Mouse (Mus musculus): Measurements from ENCODE around the gene C6. TPM values are rescaled to one million over a fixed set of nuclear protein-coding genes. Genes with fewer than 3 reads are reported as not detected.

The C6 gene
- total RNA-seq, 1 experiment = not detected

- H3K9ac ChIP-seq (ENCODE audit: insufficient read depth, low read depth, low read length, poor library complexity, severe bottlenecking) = no peak overlapping the region
- H3K4me3 ChIP-seq (ENCODE audit: insufficient read depth in 1 of 2, low read depth in 1 of 2, low read length in 2 of 2, poor library complexity in 1 of 2, severe bottlenecking in 1 of 2) = no peak overlapping the region
- no peak for TF ChIP-seq HCFC1 (IDR thresholded peaks at IDR 0.05; ENCODE audit: borderline replicate concordance, insufficient read depth, low read length)
- no peak for TF ChIP-seq ZNF384 (IDR thresholded peaks at IDR 0.05; ENCODE audit: low read depth, low read length)
- no peak for TF ChIP-seq MAFK (IDR thresholded peaks at IDR 0.05; ENCODE audit: insufficient read depth, low read depth, low read length)
- no peak for TF ChIP-seq CHD2 (IDR thresholded peaks at IDR 0.05; ENCODE audit: low read depth, low read length)
- no peak for TF ChIP-seq ZC3H11A (IDR thresholded peaks at IDR 0.05; ENCODE audit: borderline replicate concordance, low read depth, low read length)
- in situ Hi-C loops (cut with MboI; ENCODE audit: low sequenced_read_pairs in 2 of 2, unreplicated experiment in 2 of 2) = no loop called here
- H3K9me3 ChIP-seq (ENCODE audit: control insufficient read depth, insufficient read depth, low read depth, low read length) = no peaks in the 10 kb centered on the region
- DNase-seq (ENCODE audit: low read depth, low spot score) = no peak
- H3K36me3 ChIP-seq (ENCODE audit: control insufficient read depth, insufficient read depth, low read length, poor library complexity, severe bottlenecking) = no peaks in the 10 kb centered on the region
- H3K4me1 ChIP-seq (ENCODE audit: control insufficient read depth in 2 of 2, insufficient read depth in 2 of 2, low read length in 2 of 2, poor library complexity in 1 of 2) = no peaks in the 10 kb centered on the region
- no peak overlapping the region for H3K27ac ChIP-seq (ENCODE audit: insufficient read depth, low read depth, low read length, poor library complexity, severe bottlenecking)
These were observed 88.7 kb downstream of the C6 start for GRCm38 (mm10) chr15:4815711-4816110.

- no peak for DNase-seq (ENCODE audit: low read depth, low spot score)
- Histone ChIP-seq H3K9ac (ENCODE audit: insufficient read depth, low read depth, low read length, poor library complexity, severe bottlenecking) (no peak overlapping the region), H3K4me1 (ENCODE audit: control insufficient read depth in 2 of 2, insufficient read depth in 2 of 2, low read length in 2 of 2, poor library complexity in 1 of 2) (no peaks in the 10 kb centered on the region), H3K36me3 (ENCODE audit: control insufficient read depth, insufficient read depth, low read length, poor library complexity, severe bottlenecking) (no peaks in the 10 kb centered on the region), H3K27ac (ENCODE audit: insufficient read depth, low read depth, low read length, poor library complexity, severe bottlenecking) (no peak overlapping the region), H3K9me3 (ENCODE audit: control insufficient read depth, insufficient read depth, low read depth, low read length) (no peaks in the 10 kb centered on the region), H3K4me3 (ENCODE audit: insufficient read depth in 1 of 2, low read depth in 1 of 2, low read length in 2 of 2, poor library complexity in 1 of 2, severe bottlenecking in 1 of 2) (no peak overlapping the region)
- TF ChIP-seq ZC3H11A (IDR thresholded peaks at IDR 0.05; ENCODE audit: borderline replicate concordance, low read depth, low read length) (no peak), CHD2 (IDR thresholded peaks at IDR 0.05; ENCODE audit: low read depth, low read length) (no peak), HCFC1 (IDR thresholded peaks at IDR 0.05; ENCODE audit: borderline replicate concordance, insufficient read depth, low read length) (no peak), MAFK (IDR thresholded peaks at IDR 0.05; ENCODE audit: insufficient read depth, low read depth, low read length) (no peak), ZNF384 (IDR thresholded peaks at IDR 0.05; ENCODE audit: low read depth, low read length) (no peak)
- in situ Hi-C loops (cut with MboI; ENCODE audit: low sequenced_read_pairs in 2 of 2, unreplicated experiment in 2 of 2) = no loop called here
These were observed 89.9 kb downstream of the C6 start for GRCm38 (mm10) chr15:4816752-4817493.

GRCm38 (mm10) chr15:4818437-4818836 is 91.5 kb downstream of the C6 start:
- Histone ChIP-seq H3K4me1 (ENCODE audit: control insufficient read depth in 2 of 2, insufficient read depth in 2 of 2, low read length in 2 of 2, poor library complexity in 1 of 2) (no peaks in the 10 kb centered on the region), H3K36me3 (ENCODE audit: control insufficient read depth, insufficient read depth, low read length, poor library complexity, severe bottlenecking) (no peaks in the 10 kb centered on the region), H3K9ac (ENCODE audit: insufficient read depth, low read depth, low read length, poor library complexity, severe bottlenecking) (no peak overlapping the region), H3K27ac (ENCODE audit: insufficient read depth, low read depth, low read length, poor library complexity, severe bottlenecking) (no peak overlapping the region), H3K4me3 (ENCODE audit: insufficient read depth in 1 of 2, low read depth in 1 of 2, low read length in 2 of 2, poor library complexity in 1 of 2, severe bottlenecking in 1 of 2) (no peak overlapping the region), H3K9me3 (ENCODE audit: control insufficient read depth, insufficient read depth, low read depth, low read length) (no peaks in the 10 kb centered on the region)
- no peak for TF ChIP-seq ZC3H11A (IDR thresholded peaks at IDR 0.05; ENCODE audit: borderline replicate concordance, low read depth, low read length)
- no peak for TF ChIP-seq CHD2 (IDR thresholded peaks at IDR 0.05; ENCODE audit: low read depth, low read length)
- no peak for TF ChIP-seq HCFC1 (IDR thresholded peaks at IDR 0.05; ENCODE audit: borderline replicate concordance, insufficient read depth, low read length)
- no peak for TF ChIP-seq ZNF384 (IDR thresholded peaks at IDR 0.05; ENCODE audit: low read depth, low read length)
- TF ChIP-seq MAFK (IDR thresholded peaks at IDR 0.05; ENCODE audit: insufficient read depth, low read depth, low read length) = no peak
- in situ Hi-C loops (cut with MboI; ENCODE audit: low sequenced_read_pairs in 2 of 2, unreplicated experiment in 2 of 2) = no loop called here
- no peak for DNase-seq (ENCODE audit: low read depth, low spot score)

- Histone ChIP-seq H3K9ac (ENCODE audit: insufficient read depth, low read depth, low read length, poor library complexity, severe bottlenecking) (no peak overlapping the region), H3K36me3 (ENCODE audit: control insufficient read depth, insufficient read depth, low read length, poor library complexity, severe bottlenecking) (no peaks in the 10 kb centered on the region), H3K4me1 (ENCODE audit: control insufficient read depth in 2 of 2, insufficient read depth in 2 of 2, low read length in 2 of 2, poor library complexity in 1 of 2) (no peaks in the 10 kb centered on the region), H3K4me3 (ENCODE audit: insufficient read depth in 1 of 2, low read depth in 1 of 2, low read length in 2 of 2, poor library complexity in 1 of 2, severe bottlenecking in 1 of 2) (no peak overlapping the region), H3K9me3 (ENCODE audit: control insufficient read depth, insufficient read depth, low read depth, low read length) (no peaks in the 10 kb centered on the region), H3K27ac (ENCODE audit: insufficient read depth, low read depth, low read length, poor library complexity, severe bottlenecking) (no peak overlapping the region)
- in situ Hi-C loops (cut with MboI; ENCODE audit: low sequenced_read_pairs in 2 of 2, unreplicated experiment in 2 of 2) = no loop called here
- TF ChIP-seq HCFC1 (IDR thresholded peaks at IDR 0.05; ENCODE audit: borderline replicate concordance, insufficient read depth, low read length) (no peak), MAFK (IDR thresholded peaks at IDR 0.05; ENCODE audit: insufficient read depth, low read depth, low read length) (no peak), ZC3H11A (IDR thresholded peaks at IDR 0.05; ENCODE audit: borderline replicate concordance, low read depth, low read length) (no peak), CHD2 (IDR thresholded peaks at IDR 0.05; ENCODE audit: low read depth, low read length) (no peak), ZNF384 (IDR thresholded peaks at IDR 0.05; ENCODE audit: low read depth, low read length) (no peak)
- no peak for DNase-seq (ENCODE audit: low read depth, low spot score)
These were observed 94.2 kb downstream of the C6 start for GRCm38 (mm10) chr15:4821161-4821560.
